Mouse (Mus musculus) lung, postnatal 0 days (tissue): ENCODE results near the gene Srebf2.

Source experiments
- CTCF ChIP-seq: IDR thresholded peaks from 2 replicates; pipeline ENCODE4 v1.5.1; 2016; ENCODE audit warnings: antibody characterized with exemption, mild to moderate bottlenecking
- EP300 ChIP-seq: IDR thresholded peaks from 2 replicates; pipeline ENCODE4 v1.6.1; 2016; ENCODE audit warnings: antibody characterized with exemption, mild to moderate bottlenecking, control low read depth

GRCm38 (mm10) chr15:82210801-82211200 lies 63.8 kb downstream of the Srebf2 start:
- TF ChIP-seq EP300 (no peak), CTCF (no peak)
